Mouse (Mus musculus) ES-E14 (cell line): ENCODE results near the gene Wsb1.

Experiments
- CHD2 ChIP-seq: IDR thresholded peaks from 2 replicates; pipeline ENCODE4 v1.6.1; 2014; ENCODE audit warnings: mild to moderate bottlenecking, low read depth, low read length, inconsistent platforms
- HCFC1 ChIP-seq: IDR thresholded peaks from 2 replicates; pipeline ENCODE4 v1.6.1; 2012; ENCODE audit warnings: low read length, inconsistent platforms, borderline replicate concordance; ENCODE audit not compliant: insufficient read depth
- MAFK ChIP-seq: IDR thresholded peaks from 2 replicates; pipeline ENCODE4 v1.6.1; 2014; ENCODE audit warnings: mild to moderate bottlenecking, low read depth, low read length, inconsistent platforms; ENCODE audit not compliant: insufficient read depth
- ZC3H11A ChIP-seq: IDR thresholded peaks from 2 replicates; pipeline ENCODE4 v1.6.1; 2012; ENCODE audit warnings: low read depth, mild to moderate bottlenecking, inconsistent platforms, low read length, borderline replicate concordance
- ZNF384 ChIP-seq: IDR thresholded peaks from 2 replicates; pipeline ENCODE4 v1.6.1; 2012; ENCODE audit warnings: low read depth, low read length, inconsistent platforms

DNA sequence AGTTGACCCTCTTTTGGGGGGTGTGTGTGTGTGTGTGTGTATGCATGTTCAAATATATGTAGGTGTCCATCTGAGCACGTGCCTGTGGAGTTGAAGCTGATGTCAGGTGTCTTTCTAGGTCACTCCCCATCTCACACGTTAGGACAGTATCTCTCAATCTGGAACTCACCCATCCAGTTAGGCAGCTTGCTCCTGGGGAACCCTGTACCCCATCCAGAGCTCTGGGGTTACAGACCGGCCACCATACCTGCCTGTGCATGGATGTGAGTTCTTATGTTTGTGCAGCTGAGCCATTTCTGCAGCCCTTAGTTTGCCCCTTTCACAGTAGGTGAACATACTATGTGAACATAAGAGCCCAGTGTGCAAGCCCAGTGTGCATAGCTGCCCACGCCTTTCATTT lies 18.6 kb upstream of the Wsb1 start:
- TF ChIP-seq ZC3H11A (no peak), HCFC1 (no peak), ZNF384 (no peak), CHD2 (no peak), MAFK (no peak)
